9 mouse cellular contexts compared by ENCODE assay signal in the genomic region with DNA sequence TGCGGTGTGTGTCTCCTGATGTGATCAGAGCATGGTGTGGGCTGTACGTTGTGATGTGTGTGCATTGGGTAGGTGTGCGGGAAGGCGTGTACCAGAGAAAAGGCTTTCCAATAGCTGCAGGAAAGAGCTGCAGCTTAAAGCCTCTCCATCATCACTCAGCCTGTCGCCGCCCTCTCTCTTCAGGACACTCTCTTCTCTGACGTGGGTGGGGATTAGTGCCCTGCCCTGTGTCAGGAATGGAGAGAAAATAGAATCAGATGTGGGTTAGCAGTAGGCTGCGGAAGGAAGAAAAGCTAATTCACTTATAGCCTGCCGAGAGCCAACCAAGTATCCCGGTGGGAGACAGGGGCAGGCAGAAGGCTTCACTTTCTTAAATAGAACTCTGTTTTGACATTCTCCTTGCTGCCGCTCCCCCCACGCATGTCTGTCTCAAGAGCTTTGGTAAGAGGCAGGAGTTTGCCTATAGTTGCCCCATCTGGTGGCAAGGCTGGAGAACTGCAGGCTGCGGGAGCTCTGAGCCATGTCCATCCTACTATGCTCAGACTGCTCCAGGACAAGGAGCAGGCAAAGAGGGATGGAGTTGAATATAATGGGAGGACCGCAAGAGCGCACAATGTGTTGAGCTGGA. TPM values are rescaled to one million over a fixed set of nuclear protein-coding genes. Genes with fewer than 3 reads are reported as not detected.
DNase-seq lines count a peak whose midpoint lies in the region; ATAC-seq and TF ChIP-seq lines count a peak whose summit lies in the region.
"Had no signal": no experiment of that assay in that cellular context is flagged by ENCODE, and none has a peak within 500 bp of the region (broad histone marks: within the 10 kb centered on the region; RNA-seq: fewer than 3 reads in every experiment).

No protein-coding gene starts in this region.

- 34% methylated on average over 15 of the region's 15 CpGs for WGBS in forebrain, embryonic 16.5 days
- 38% methylated on average over 15 of the region's 15 CpGs for WGBS in liver, postnatal 0 days (ENCODE audit: insufficient replicate concordance)
- 48% methylated on average over 15 of the region's 15 CpGs for WGBS in neural tube, embryonic 13.5 days

- peak; percentile 68 for DNase-seq in ES-E14 (ENCODE audit: low read depth, low spot score)
- peak; percentile 72 for DNase-seq in cerebellum, adult 11-12 months
- DNase-seq in heart, postnatal 14 days, result peak; percentile 82 to 89
- peak; percentile 83 for DNase-seq in layer of hippocampus, adult 11-12 months (ENCODE audit: low spot score)
- peak; percentile 75 for DNase-seq in liver, postnatal 0 days
- peak; percentile 77 for DNase-seq in telencephalon, adult 2 months (ENCODE audit: low read depth, low spot score)

- H3K4me3 ChIP-seq in ES-E14 (ENCODE audit: insufficient read depth in 1 of 2, low read depth in 1 of 2, low read length in 2 of 2, poor library complexity in 1 of 2, severe bottlenecking in 1 of 2), result peak overlapping the region in 1 of 2 experiments; percentile 37; a peak in 1 of 4 replicates
- no peak overlapping the region for H3K4me3 ChIP-seq in forebrain, embryonic 16.5 days (replicated peaks; ENCODE audit: low read length)
- no peak overlapping the region for H3K4me3 ChIP-seq in liver, postnatal 0 days (ENCODE audit: low read depth, low read length)
- H3K4me3 ChIP-seq in neural tube, embryonic 13.5 days, result no peak overlapping the region

- intact Hi-C loops in heart, postnatal 14 days (cut with DNase I), result loop anchor here (1.0 to 5.0 kb wide), 3 partner anchors 36 to 137 kb away; no protein-coding TSS in a partner anchor

- peak overlapping the region; percentile 39; the same call in 1 of the 2 replicates for H3K4me2 ChIP-seq in forebrain, embryonic 16.5 days (ENCODE audit: low read length)
- H3K4me2 ChIP-seq in liver, postnatal 0 days (ENCODE audit: low read depth, low read length), result peak overlapping the region; percentile 13; the same call in 1 of the 2 replicates
- H3K4me2 ChIP-seq in neural tube, embryonic 13.5 days, result peak overlapping the region; percentile 26

- peak; percentile 94 for TF ChIP-seq CTCF in liver, postnatal 0 days (IDR thresholded peaks at IDR 0.05; ENCODE audit: low read depth)

- H3K9ac ChIP-seq in ES-E14 (ENCODE audit: insufficient read depth, low read depth, low read length, poor library complexity, severe bottlenecking), result no peak overlapping the region
- no peak overlapping the region for H3K9ac ChIP-seq in forebrain, embryonic 16.5 days (replicated peaks; ENCODE audit: low read depth, low read length)
- no peak overlapping the region for H3K9ac ChIP-seq in liver, postnatal 0 days (replicated peaks)
- no peak overlapping the region for H3K9ac ChIP-seq in neural tube, embryonic 13.5 days

- in situ Hi-C loops in ES-E14 (cut with MboI; ENCODE audit: low sequenced_read_pairs in 2 of 2, unreplicated experiment in 2 of 2), result loop anchor here in 1 of 2 experiments (10.0 kb wide), 1 partner anchor 63 kb away; no protein-coding TSS in a partner anchor

- H3K27me3 ChIP-seq in forebrain, embryonic 16.5 days (replicated peaks; ENCODE audit: control insufficient read depth, insufficient read depth, low read length), result no peaks in the 10 kb centered on the region
- H3K27me3 ChIP-seq in liver, postnatal 0 days (ENCODE audit: insufficient read depth, low read length), result no peaks in the 10 kb centered on the region
- H3K27me3 ChIP-seq in neural tube, embryonic 13.5 days, result no peaks in the 10 kb centered on the region

- no peaks in the 10 kb centered on the region for H3K36me3 ChIP-seq in ES-E14 (ENCODE audit: control insufficient read depth, insufficient read depth, low read length, poor library complexity, severe bottlenecking)
- H3K36me3 ChIP-seq in forebrain, embryonic 16.5 days (ENCODE audit: control insufficient read depth, insufficient read depth), result no peaks in the 10 kb centered on the region
- H3K36me3 ChIP-seq in liver, postnatal 0 days (replicated peaks; ENCODE audit: insufficient read depth, low read length), result no peaks in the 10 kb centered on the region
- no peaks in the 10 kb centered on the region for H3K36me3 ChIP-seq in neural tube, embryonic 13.5 days

- no peaks in the 10 kb centered on the region for H3K9me3 ChIP-seq in ES-E14 (ENCODE audit: control insufficient read depth, insufficient read depth, low read depth, low read length)
- H3K9me3 ChIP-seq in forebrain, embryonic 16.5 days (ENCODE audit: control insufficient read depth, low read length), result no peaks in the 10 kb centered on the region
- H3K9me3 ChIP-seq in liver, postnatal 0 days (ENCODE audit: low read length), result no peaks in the 10 kb centered on the region
- H3K9me3 ChIP-seq in neural tube, embryonic 13.5 days, result no peaks in the 10 kb centered on the region

- H3K27ac ChIP-seq in ES-E14 (ENCODE audit: insufficient read depth, low read depth, low read length, poor library complexity, severe bottlenecking), result no peak overlapping the region; the same call in 1 of the 2 replicates
- H3K27ac ChIP-seq in forebrain, embryonic 16.5 days (ENCODE audit: low read length), result no peak overlapping the region
- H3K27ac ChIP-seq in liver, postnatal 0 days (ENCODE audit: low read depth), result no peak overlapping the region
- no peak overlapping the region for H3K27ac ChIP-seq in neural tube, embryonic 13.5 days (replicated peaks)
- H3K27ac ChIP-seq: macrophage had no signal

- TF ChIP-seq EP300 in liver, postnatal 0 days (IDR thresholded peaks at IDR 0.05; ENCODE audit: low read depth), result no peak

- peaks cover 3 to 6% of the 10 kb centered on the region in 2 experiments; a peak in 3 of 4 replicates for H3K4me1 ChIP-seq in ES-E14 (ENCODE audit: control insufficient read depth in 2 of 2, insufficient read depth in 2 of 2, low read length in 2 of 2, poor library complexity in 1 of 2)
- peaks cover 11% of the 10 kb centered on the region for H3K4me1 ChIP-seq in forebrain, embryonic 16.5 days (replicated peaks; ENCODE audit: control insufficient read depth, insufficient read depth, low read length)
- H3K4me1 ChIP-seq in liver, postnatal 0 days (ENCODE audit: insufficient read depth), result peaks cover 11% of the 10 kb centered on the region
- peaks cover 18% of the 10 kb centered on the region for H3K4me1 ChIP-seq in neural tube, embryonic 13.5 days (replicated peaks)

- peak; percentile 59 for ATAC-seq in forebrain, embryonic 16.5 days
- no peak for ATAC-seq in liver, postnatal 0 days
- ATAC-seq in neural tube, embryonic 13.5 days (ENCODE audit: low read depth), result no peak

TF ChIP-seq in ES-E14, 5 proteins besides CTCF, POLR2A, EP300 and RAD21:
- TF ChIP-seq MAFK (IDR thresholded peaks at IDR 0.05; ENCODE audit: insufficient read depth, low read depth, low read length) (no peak), HCFC1 (IDR thresholded peaks at IDR 0.05; ENCODE audit: borderline replicate concordance, insufficient read depth, low read length) (no peak), ZC3H11A (IDR thresholded peaks at IDR 0.05; ENCODE audit: borderline replicate concordance, low read depth, low read length) (peak; percentile 82)

RNA-seq across cellular contexts. Expression of a gene that starts 12.0 kb away (rescaled TPM):
- total RNA-seq in ES-E14 (2012; rRNA removed), result 0.71 and 0.95 TPM in 2 replicates
- polyA plus RNA-seq in forebrain, embryonic 16.5 days (2015; fragmentation: Nextera tagmentation; extraction: Ambion mirVana), result 0.27 and 0.56 TPM in 2 replicates
- total RNA-seq in heart, postnatal 14 days (2021), result 1 to 10 TPM; 2.1 to 2.9 TPM
- polyA plus RNA-seq in liver, postnatal 0 days (2015; fragmentation: Nextera tagmentation; extraction: Ambion mirVana), result 36.8 TPM in 2 replicates
- polyA plus RNA-seq in neural tube, embryonic 13.5 days (2015; fragmentation: Nextera tagmentation; extraction: Ambion mirVana), result 1.3 and 3.6 TPM in 2 replicates
